Mouse (Mus musculus): ENCODE data around the gene Fam198b. TPM values are rescaled to one million over a fixed set of nuclear protein-coding genes. Genes with fewer than 3 reads are reported as not detected.

The Fam198b gene
- polyA plus RNA-seq, 1 experiment from 2014 or later: 0.35 TPM

DNA sequence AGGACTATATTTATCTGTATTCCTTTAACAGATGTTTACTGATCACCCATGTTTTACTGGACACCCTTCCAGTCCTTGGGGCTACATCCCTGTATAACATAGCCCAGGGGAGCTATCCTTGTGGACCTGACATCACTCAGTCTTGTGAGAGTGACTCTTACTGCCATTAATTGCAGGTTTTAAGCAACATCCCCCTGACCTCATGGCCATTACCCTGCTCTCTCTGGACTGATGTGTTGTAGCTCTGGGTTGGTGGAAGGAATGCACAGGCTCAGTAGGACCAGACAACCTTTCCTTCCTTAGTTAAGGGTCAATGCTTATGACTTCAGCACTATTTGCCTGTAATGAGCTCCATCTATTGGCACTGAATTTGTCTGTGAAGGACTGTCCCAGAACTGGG lies 14.2 kb downstream of the Fam198b start:
- TF ChIP-seq CTCF (IDR thresholded peaks at IDR 0.05; ENCODE audit: low read depth) (no peak), EP300 (IDR thresholded peaks at IDR 0.05; ENCODE audit: low read depth) (no peak)
- Histone ChIP-seq H3K36me3 (replicated peaks; ENCODE audit: insufficient read depth, low read length) (no peaks in the 10 kb centered on the region), H3K4me2 (ENCODE audit: low read depth, low read length) (no peak overlapping the region), H3K9me3 (ENCODE audit: low read length) (no peaks in the 10 kb centered on the region), H3K4me1 (ENCODE audit: insufficient read depth) (no peaks in the 10 kb centered on the region), H3K9ac (replicated peaks) (no peak overlapping the region), H3K4me3 (ENCODE audit: low read depth, low read length) (no peak overlapping the region), H3K27me3 (ENCODE audit: insufficient read depth, low read length) (no peaks in the 10 kb centered on the region), H3K27ac (ENCODE audit: low read depth) (no peak overlapping the region)
- no peak for DNase-seq
- ATAC-seq: no peak

- Histone ChIP-seq H3K4me2 (ENCODE audit: low read depth, low read length) (no peak overlapping the region), H3K9me3 (ENCODE audit: low read length) (no peaks in the 10 kb centered on the region), H3K36me3 (replicated peaks; ENCODE audit: insufficient read depth, low read length) (no peaks in the 10 kb centered on the region), H3K4me1 (ENCODE audit: insufficient read depth) (no peaks in the 10 kb centered on the region), H3K9ac (replicated peaks) (no peak overlapping the region), H3K27me3 (ENCODE audit: insufficient read depth, low read length) (no peaks in the 10 kb centered on the region), H3K4me3 (ENCODE audit: low read depth, low read length) (no peak overlapping the region), H3K27ac (ENCODE audit: low read depth) (no peak overlapping the region)
- 71% methylated on average over 9 of the region's 9 CpGs for WGBS (ENCODE audit: insufficient replicate concordance)
- DNase-seq (no peak), ATAC-seq (no peak)
- TF ChIP-seq EP300 (IDR thresholded peaks at IDR 0.05; ENCODE audit: low read depth) (no peak), CTCF (IDR thresholded peaks at IDR 0.05; ENCODE audit: low read depth) (no peak)
Measured at GRCm38 (mm10) chr3:79899906-79900305, 15.6 kb downstream of the Fam198b start.

GRCm38 (mm10) chr3:79900502-79900901 lies 16.2 kb downstream of the Fam198b start:
- H3K36me3 ChIP-seq (replicated peaks; ENCODE audit: insufficient read depth, low read length): no peaks in the 10 kb centered on the region
- no peak for ATAC-seq
- no peak overlapping the region for H3K4me3 ChIP-seq (ENCODE audit: low read depth, low read length)
- no peaks in the 10 kb centered on the region for H3K4me1 ChIP-seq (ENCODE audit: insufficient read depth)
- 88% methylated on average over 2 of the region's 2 CpGs for WGBS (ENCODE audit: insufficient replicate concordance)
- no peak for DNase-seq
- no peak overlapping the region for H3K4me2 ChIP-seq (ENCODE audit: low read depth, low read length)
- H3K9ac ChIP-seq (replicated peaks): no peak overlapping the region
- H3K9me3 ChIP-seq (ENCODE audit: low read length): no peaks in the 10 kb centered on the region
- H3K27me3 ChIP-seq (ENCODE audit: insufficient read depth, low read length): no peaks in the 10 kb centered on the region
- no peak overlapping the region for H3K27ac ChIP-seq (ENCODE audit: low read depth)
- no peak for TF ChIP-seq EP300 (IDR thresholded peaks at IDR 0.05; ENCODE audit: low read depth)
- TF ChIP-seq CTCF (IDR thresholded peaks at IDR 0.05; ENCODE audit: low read depth): no peak

GRCm38 (mm10) chr3:79901321-79901720 lies 17.0 kb downstream of the Fam198b start:
- H3K9me3 ChIP-seq (ENCODE audit: low read length): no peaks in the 10 kb centered on the region
- H3K36me3 ChIP-seq (replicated peaks; ENCODE audit: insufficient read depth, low read length): no peaks in the 10 kb centered on the region
- TF ChIP-seq EP300 (IDR thresholded peaks at IDR 0.05; ENCODE audit: low read depth): no peak
- no peak for TF ChIP-seq CTCF (IDR thresholded peaks at IDR 0.05; ENCODE audit: low read depth)
- H3K27me3 ChIP-seq (ENCODE audit: insufficient read depth, low read length): no peaks in the 10 kb centered on the region
- H3K4me3 ChIP-seq (ENCODE audit: low read depth, low read length): no peak overlapping the region
- DNase-seq (no peak), ATAC-seq (no peak)
- H3K9ac ChIP-seq (replicated peaks): no peak overlapping the region
- no peak overlapping the region for H3K4me2 ChIP-seq (ENCODE audit: low read depth, low read length)
- no peak overlapping the region for H3K27ac ChIP-seq (ENCODE audit: low read depth)
- H3K4me1 ChIP-seq (ENCODE audit: insufficient read depth): no peaks in the 10 kb centered on the region
- WGBS (ENCODE audit: insufficient replicate concordance): 83% methylated on average over 6 of the region's 6 CpGs

- DNase-seq (no peak), ATAC-seq (no peak)
- WGBS (ENCODE audit: insufficient replicate concordance): 84% methylated on average over 4 of the region's 4 CpGs
- H3K27me3 ChIP-seq (ENCODE audit: insufficient read depth, low read length): no peaks in the 10 kb centered on the region
- TF ChIP-seq EP300 (IDR thresholded peaks at IDR 0.05; ENCODE audit: low read depth) (no peak), CTCF (IDR thresholded peaks at IDR 0.05; ENCODE audit: low read depth) (no peak)
- H3K9me3 ChIP-seq (ENCODE audit: low read length): no peaks in the 10 kb centered on the region
- no peak overlapping the region for H3K4me2 ChIP-seq (ENCODE audit: low read depth, low read length)
- no peak overlapping the region for H3K4me3 ChIP-seq (ENCODE audit: low read depth, low read length)
- H3K36me3 ChIP-seq (replicated peaks; ENCODE audit: insufficient read depth, low read length): no peaks in the 10 kb centered on the region
- no peaks in the 10 kb centered on the region for H3K4me1 ChIP-seq (ENCODE audit: insufficient read depth)
- H3K27ac ChIP-seq (ENCODE audit: low read depth): no peak overlapping the region
- H3K9ac ChIP-seq (replicated peaks): no peak overlapping the region
Measured at GRCm38 (mm10) chr3:79901734-79902133, 17.4 kb downstream of the Fam198b start.

GRCm38 (mm10) chr3:79903803-79904202 lies 19.5 kb downstream of the Fam198b start:
- H3K4me3 ChIP-seq (ENCODE audit: low read depth, low read length): no peak overlapping the region
- H3K36me3 ChIP-seq (replicated peaks; ENCODE audit: insufficient read depth, low read length): no peaks in the 10 kb centered on the region
- H3K4me2 ChIP-seq (ENCODE audit: low read depth, low read length): no peak overlapping the region
- H3K4me1 ChIP-seq (ENCODE audit: insufficient read depth): peaks cover 4% of the 10 kb centered on the region; the same call in 1 of the 2 replicates
- DNase-seq: no peak
- WGBS (ENCODE audit: insufficient replicate concordance): 72% methylated on average over 6 of the region's 6 CpGs
- no peaks in the 10 kb centered on the region for H3K9me3 ChIP-seq (ENCODE audit: low read length)
- H3K27me3 ChIP-seq (ENCODE audit: insufficient read depth, low read length): no peaks in the 10 kb centered on the region
- no peak overlapping the region for H3K9ac ChIP-seq (replicated peaks)
- no peak for TF ChIP-seq EP300 (IDR thresholded peaks at IDR 0.05; ENCODE audit: low read depth)
- no peak for TF ChIP-seq CTCF (IDR thresholded peaks at IDR 0.05; ENCODE audit: low read depth)
- no peak overlapping the region for H3K27ac ChIP-seq (ENCODE audit: low read depth)
- ATAC-seq: no peak

DNA sequence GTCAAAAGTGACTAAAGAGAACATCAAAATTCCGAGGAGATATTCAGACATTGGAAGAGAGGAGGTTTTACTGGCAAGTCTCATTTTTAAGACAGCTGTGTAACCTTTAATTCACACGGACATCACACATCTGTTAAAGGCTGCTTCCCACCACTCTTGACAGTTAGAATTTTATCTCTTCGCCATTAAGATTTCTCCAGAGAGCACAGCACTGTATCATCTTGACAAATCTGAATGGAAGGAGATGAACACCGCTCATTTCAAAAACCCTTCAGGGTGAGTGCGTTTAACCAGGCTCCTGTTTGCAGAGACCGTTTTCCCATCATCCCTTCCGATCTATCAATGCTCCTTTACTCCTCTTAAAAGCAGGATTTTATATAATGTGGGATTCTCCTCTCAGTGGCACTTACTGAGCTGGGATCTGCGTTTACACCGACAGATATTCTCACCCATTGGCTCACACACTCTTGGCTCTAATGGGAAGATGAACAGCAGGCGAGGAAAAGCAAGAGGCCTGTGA lies 20.0 kb downstream of the Fam198b start:
- 74% methylated on average over 10 of the region's 10 CpGs for WGBS (ENCODE audit: insufficient replicate concordance)
- ATAC-seq (no peak), DNase-seq (no peak)
- H3K9me3 ChIP-seq (ENCODE audit: low read length): no peaks in the 10 kb centered on the region
- H3K9ac ChIP-seq (replicated peaks): no peak overlapping the region
- no peak overlapping the region for H3K27ac ChIP-seq (ENCODE audit: low read depth)
- TF ChIP-seq EP300 (IDR thresholded peaks at IDR 0.05; ENCODE audit: low read depth) (no peak), CTCF (IDR thresholded peaks at IDR 0.05; ENCODE audit: low read depth) (no peak)
- no peaks in the 10 kb centered on the region for H3K27me3 ChIP-seq (ENCODE audit: insufficient read depth, low read length)
- no peak overlapping the region for H3K4me3 ChIP-seq (ENCODE audit: low read depth, low read length)
- peaks cover 4% of the 10 kb centered on the region; the same call in 1 of the 2 replicates for H3K4me1 ChIP-seq (ENCODE audit: insufficient read depth)
- no peak overlapping the region for H3K4me2 ChIP-seq (ENCODE audit: low read depth, low read length)
- no peaks in the 10 kb centered on the region for H3K36me3 ChIP-seq (replicated peaks; ENCODE audit: insufficient read depth, low read length)

Measured in liver, postnatal 0 days (tissue).